In genomic region chr19:53649802-53650201, GRCm38 (mm10) we compare ENCODE assay signal across 9 mouse cellular contexts. TPM values are rescaled to one million over a fixed set of nuclear protein-coding genes. Genes with fewer than 3 reads are reported as not detected.
DNase-seq lines count a peak whose midpoint lies in the region; ATAC-seq and TF ChIP-seq lines count a peak whose summit lies in the region.
"Had no signal": no experiment of that assay in that cellular context is flagged by ENCODE, and none has a peak within 500 bp of the region (broad histone marks: within the 10 kb centered on the region; RNA-seq: fewer than 3 reads in every experiment).

No protein-coding gene starts in this region.

- H3K27me3 ChIP-seq in E14TG2a.4 (ENCODE audit: insufficient read depth, low read length): no peaks in the 10 kb centered on the region
- H3K27me3 ChIP-seq: hindbrain, embryonic 13.5 days had no signal

- H3K4me1 ChIP-seq in E14TG2a.4 (replicated peaks; ENCODE audit: low read depth, low read length): peaks cover 61% of the 10 kb centered on the region

- H3K9me3 ChIP-seq in E14TG2a.4 (ENCODE audit: low read length): no peaks in the 10 kb centered on the region
- H3K9me3 ChIP-seq: hindbrain, embryonic 13.5 days had no signal

- peak overlapping the region; percentile 20; the same call in 1 of the 2 replicates for H3K4me3 ChIP-seq in E14TG2a.4 (replicated peaks; ENCODE audit: low read length)
- H3K4me3 ChIP-seq: hindbrain, embryonic 13.5 days had no signal

- H3K36me3 ChIP-seq in E14TG2a.4 (ENCODE audit: insufficient read depth, low read length): peaks cover 49% of the 10 kb centered on the region

- ATAC-seq in megakaryocyte progenitor cell, adult 5-6 weeks (replicated peaks; ENCODE audit: poor library complexity): no peak

- peak; percentile 24 for DNase-seq in kidney, adult 11 months
- DNase-seq in kidney, adult 18-20 months: no peak
- peak; percentile 29 for DNase-seq in ZHBTc4 (ENCODE audit: low read depth, low spot score)
- DNase-seq in kidney, postnatal 4 days: peak; percentile 49 to 66
- no peak for DNase-seq in cerebellum, postnatal 4 days (ENCODE audit: low spot score in 2 of 2)
- no peak for DNase-seq in neural tube, embryonic 10.5 days (ENCODE audit: extremely low spot score, low spot score)

- TF ChIP-seq CTCF in E14TG2a.4 (conservative IDR thresholded peaks at IDR 0.05; ENCODE audit: low read length): no peak

RNA-seq across cellular contexts. Expression of gene Rbm20, which starts 27.3 kb away (rescaled TPM):
- 0.05 TPM in 1 of 2 replicates, not detected in the other for total RNA-seq in megakaryocyte progenitor cell, adult 5-6 weeks (2015)
- total RNA-seq in megakaryocyte progenitor cell, adult 5-6 weeks (2017): 0.03 and 0.17 TPM in 2 replicates

RNA-seq across cellular contexts. Expression of gene Smc3, which starts 49.6 kb away (rescaled TPM):
- 131 and 140 TPM in 2 replicates for total RNA-seq in megakaryocyte progenitor cell, adult 5-6 weeks (2015)
- total RNA-seq in megakaryocyte progenitor cell, adult 5-6 weeks (2017): 109 and 155 TPM in 2 replicates

Comparison
In these comparisons a context has a peak if more than half of its experiments do, and no peak if none do; other contexts are left out.
1. DNase-seq: peak in kidney, adult 11 months (single experiment), ZHBTc4 (single experiment) and kidney, postnatal 4 days (2 of 2); none in kidney, adult 18-20 months (single experiment), cerebellum, postnatal 4 days (0 of 2) and neural tube, embryonic 10.5 days (single experiment).